Mouse (Mus musculus): ENCODE data around the gene A230050P20Rik. TPM values are rescaled to one million over a fixed set of nuclear protein-coding genes. Genes with fewer than 3 reads are reported as not detected.
A peak's percentile ranks its signal among the peaks of the same experiment; 100 is the strongest.

Gene A230050P20Rik
- polyA plus RNA-seq (2012; fragmentation: generic; extraction: Trizol) = 4.6 TPM

GRCm38 (mm10) chr9:20868448-20869001 lies at the start of gene A230050P20Rik:
A230050P20Rik (plus strand) TSS chr9:20868642.
- Histone ChIP-seq H3K4me2 (ENCODE audit: low read depth) (peak within 1 kb of the TSS; percentile 76), H3K79me2 (ENCODE audit: control insufficient read depth, insufficient read depth) (no peaks in the 10 kb centered on the region), H3ac (ENCODE audit: control insufficient read depth, insufficient read length) (peak within 1 kb of the TSS; percentile 11), H3K4me3 (peak within 1 kb of the TSS; percentile 25), H3K27me3 (ENCODE audit: control insufficient read depth, insufficient read depth, insufficient read length) (no peaks in the 10 kb centered on the region), H3K36me3 (ENCODE audit: control insufficient read depth, insufficient read depth) (no peaks in the 10 kb centered on the region)
- TF ChIP-seq MYOD1 (IDR thresholded peaks at IDR 0.05; ENCODE audit: control insufficient read depth in 1 of 3, insufficient read length in 2 of 3, low read depth in 2 of 3) = peak in 1 of 3 experiments; percentile 1
- TF ChIP-seq POLR2AphosphoS2 (IDR thresholded peaks at IDR 0.05; ENCODE audit: insufficient read length, low read depth) = peak; percentile 61
- TF ChIP-seq E2F4 (IDR thresholded peaks at IDR 0.05; ENCODE audit: insufficient read depth) = no peak
- peak; percentile 26 for TF ChIP-seq USF1 (IDR thresholded peaks at IDR 0.05; ENCODE audit: low read depth)
- TF ChIP-seq TCF12 (IDR thresholded peaks at IDR 0.05; ENCODE audit: insufficient read depth, poor library complexity, severe bottlenecking) = no peak
- no peak for TF ChIP-seq MAX (IDR thresholded peaks at IDR 0.05; ENCODE audit: low read depth)
- TF ChIP-seq MYOG (IDR thresholded peaks at IDR 0.05; ENCODE audit: control insufficient read depth in 1 of 3, insufficient read depth in 1 of 3, insufficient read length in 2 of 3, low read depth in 2 of 3) = peak in 1 of 3 experiments; percentile 22
- TF ChIP-seq POLR2A (IDR thresholded peaks at IDR 0.05; ENCODE audit: insufficient read length, low read depth) = peak; percentile 71
- no peak for TF ChIP-seq REST (IDR thresholded peaks at IDR 0.05; ENCODE audit: insufficient read depth, insufficient read length)

- H3K36me3 ChIP-seq (ENCODE audit: control insufficient read depth, insufficient read depth) = no peaks in the 10 kb centered on the region
- H3ac ChIP-seq (ENCODE audit: control insufficient read depth, insufficient read length) = no peak overlapping the region
- H3K79me2 ChIP-seq (ENCODE audit: control insufficient read depth, insufficient read depth) = no peaks in the 10 kb centered on the region
- no peak overlapping the region for H3K4me3 ChIP-seq
- TF ChIP-seq TCF12 (IDR thresholded peaks at IDR 0.05; ENCODE audit: insufficient read depth, poor library complexity, severe bottlenecking) = no peak
- no peak for TF ChIP-seq REST (IDR thresholded peaks at IDR 0.05; ENCODE audit: insufficient read depth, insufficient read length)
- no peak for TF ChIP-seq USF1 (IDR thresholded peaks at IDR 0.05; ENCODE audit: low read depth)
- no peak for TF ChIP-seq MYOG (IDR thresholded peaks at IDR 0.05; ENCODE audit: control insufficient read depth in 1 of 3, insufficient read depth in 1 of 3, insufficient read length in 2 of 3, low read depth in 2 of 3)
- no peak for TF ChIP-seq POLR2AphosphoS2 (IDR thresholded peaks at IDR 0.05; ENCODE audit: insufficient read length, low read depth)
- TF ChIP-seq CEBPB (IDR thresholded peaks at IDR 0.05; ENCODE audit: insufficient read depth, poor library complexity, severe bottlenecking) = no peak
- TF ChIP-seq TCF3 (IDR thresholded peaks at IDR 0.05; ENCODE audit: insufficient read length, low read depth) = no peak
- TF ChIP-seq MYOD1 (IDR thresholded peaks at IDR 0.05; ENCODE audit: control insufficient read depth in 1 of 3, insufficient read length in 2 of 3, low read depth in 2 of 3) = no peak
- TF ChIP-seq MAX (IDR thresholded peaks at IDR 0.05; ENCODE audit: low read depth) = no peak
- no peak for TF ChIP-seq POLR2A (IDR thresholded peaks at IDR 0.05; ENCODE audit: insufficient read length, low read depth)
- no peaks in the 10 kb centered on the region for H3K27me3 ChIP-seq (ENCODE audit: control insufficient read depth, insufficient read depth, insufficient read length)
- H3K4me2 ChIP-seq (ENCODE audit: low read depth) = no peak overlapping the region
Measured at GRCm38 (mm10) chr9:20820001-20820400, 48.4 kb upstream of the A230050P20Rik start.

GRCm38 (mm10) chr9:20822821-20823220 lies 45.6 kb upstream of the A230050P20Rik start:
- TF ChIP-seq TCF3 (IDR thresholded peaks at IDR 0.05; ENCODE audit: insufficient read length, low read depth) (no peak), MYOG (IDR thresholded peaks at IDR 0.05; ENCODE audit: control insufficient read depth in 1 of 3, insufficient read depth in 1 of 3, insufficient read length in 2 of 3, low read depth in 2 of 3) (no peak), SRF (IDR thresholded peaks at IDR 0.05; ENCODE audit: control insufficient read depth, insufficient read length, low read depth) (no peak), MAX (IDR thresholded peaks at IDR 0.05; ENCODE audit: low read depth) (no peak), E2F4 (IDR thresholded peaks at IDR 0.05; ENCODE audit: insufficient read depth) (no peak), POLR2A (IDR thresholded peaks at IDR 0.05; ENCODE audit: insufficient read length, low read depth) (no peak), REST (IDR thresholded peaks at IDR 0.05; ENCODE audit: insufficient read depth, insufficient read length) (no peak), TCF12 (IDR thresholded peaks at IDR 0.05; ENCODE audit: insufficient read depth, poor library complexity, severe bottlenecking) (no peak), CEBPB (IDR thresholded peaks at IDR 0.05; ENCODE audit: insufficient read depth, poor library complexity, severe bottlenecking) (no peak), MYOD1 (IDR thresholded peaks at IDR 0.05; ENCODE audit: control insufficient read depth in 1 of 3, insufficient read length in 2 of 3, low read depth in 2 of 3) (no peak), POLR2AphosphoS2 (IDR thresholded peaks at IDR 0.05; ENCODE audit: insufficient read length, low read depth) (no peak), USF1 (IDR thresholded peaks at IDR 0.05; ENCODE audit: low read depth) (no peak)
- Histone ChIP-seq H3K27me3 (ENCODE audit: control insufficient read depth, insufficient read depth, insufficient read length) (no peaks in the 10 kb centered on the region), H3K4me2 (ENCODE audit: low read depth) (no peak overlapping the region)

GRCm38 (mm10) chr9:20825781-20826180 lies 42.7 kb upstream of the A230050P20Rik start:
- Histone ChIP-seq H3K4me3 (no peak overlapping the region), H3ac (ENCODE audit: control insufficient read depth, insufficient read length) (no peak overlapping the region), H3K36me3 (ENCODE audit: control insufficient read depth, insufficient read depth) (no peaks in the 10 kb centered on the region), H3K79me2 (ENCODE audit: control insufficient read depth, insufficient read depth) (no peaks in the 10 kb centered on the region), H3K27me3 (ENCODE audit: control insufficient read depth, insufficient read depth, insufficient read length) (no peaks in the 10 kb centered on the region), H3K4me2 (ENCODE audit: low read depth) (peak overlapping the region; percentile 18)
- TF ChIP-seq POLR2AphosphoS2 (IDR thresholded peaks at IDR 0.05; ENCODE audit: insufficient read length, low read depth) (no peak), E2F4 (IDR thresholded peaks at IDR 0.05; ENCODE audit: insufficient read depth) (no peak)

More at GRCm38 (mm10) chr9:20822821-20823220, 45.6 kb upstream of the A230050P20Rik start:
- Histone ChIP-seq H3K4me3 (no peak overlapping the region), H3K36me3 (ENCODE audit: control insufficient read depth, insufficient read depth) (no peaks in the 10 kb centered on the region), H3ac (ENCODE audit: control insufficient read depth, insufficient read length) (no peak overlapping the region), H3K79me2 (ENCODE audit: control insufficient read depth, insufficient read depth) (no peaks in the 10 kb centered on the region)

- no peak overlapping the region for H3ac ChIP-seq (ENCODE audit: control insufficient read depth, insufficient read length)
- no peaks in the 10 kb centered on the region for H3K36me3 ChIP-seq (ENCODE audit: control insufficient read depth, insufficient read depth)
- H3K4me2 ChIP-seq (ENCODE audit: low read depth) = no peak overlapping the region
- no peak overlapping the region for H3K4me3 ChIP-seq
- TF ChIP-seq REST (IDR thresholded peaks at IDR 0.05; ENCODE audit: insufficient read depth, insufficient read length) (no peak), SRF (IDR thresholded peaks at IDR 0.05; ENCODE audit: control insufficient read depth, insufficient read length, low read depth) (no peak), CEBPB (IDR thresholded peaks at IDR 0.05; ENCODE audit: insufficient read depth, poor library complexity, severe bottlenecking) (no peak), MAX (IDR thresholded peaks at IDR 0.05; ENCODE audit: low read depth) (no peak), USF1 (IDR thresholded peaks at IDR 0.05; ENCODE audit: low read depth) (no peak), TCF12 (IDR thresholded peaks at IDR 0.05; ENCODE audit: insufficient read depth, poor library complexity, severe bottlenecking) (no peak), TCF3 (IDR thresholded peaks at IDR 0.05; ENCODE audit: insufficient read length, low read depth) (no peak), POLR2A (IDR thresholded peaks at IDR 0.05; ENCODE audit: insufficient read length, low read depth) (no peak), MYOD1 (IDR thresholded peaks at IDR 0.05; ENCODE audit: control insufficient read depth in 1 of 3, insufficient read length in 2 of 3, low read depth in 2 of 3) (no peak), E2F4 (IDR thresholded peaks at IDR 0.05; ENCODE audit: insufficient read depth) (no peak), MYOG (IDR thresholded peaks at IDR 0.05; ENCODE audit: control insufficient read depth in 1 of 3, insufficient read depth in 1 of 3, insufficient read length in 2 of 3, low read depth in 2 of 3) (no peak), POLR2AphosphoS2 (IDR thresholded peaks at IDR 0.05; ENCODE audit: insufficient read length, low read depth) (no peak)
- H3K79me2 ChIP-seq (ENCODE audit: control insufficient read depth, insufficient read depth) = no peaks in the 10 kb centered on the region
- H3K27me3 ChIP-seq (ENCODE audit: control insufficient read depth, insufficient read depth, insufficient read length) = peaks cover 6% of the 10 kb centered on the region
Measured at GRCm38 (mm10) chr9:20828127-20828526, 40.3 kb upstream of the A230050P20Rik start.
